Mouse (Mus musculus): ENCODE data around the gene Sec31b. TPM values are rescaled to one million over a fixed set of nuclear protein-coding genes. Genes with fewer than 3 reads are reported as not detected.

Gene Sec31b
- polyA plus RNA-seq, 1 experiment = 1.3 TPM

DNA sequence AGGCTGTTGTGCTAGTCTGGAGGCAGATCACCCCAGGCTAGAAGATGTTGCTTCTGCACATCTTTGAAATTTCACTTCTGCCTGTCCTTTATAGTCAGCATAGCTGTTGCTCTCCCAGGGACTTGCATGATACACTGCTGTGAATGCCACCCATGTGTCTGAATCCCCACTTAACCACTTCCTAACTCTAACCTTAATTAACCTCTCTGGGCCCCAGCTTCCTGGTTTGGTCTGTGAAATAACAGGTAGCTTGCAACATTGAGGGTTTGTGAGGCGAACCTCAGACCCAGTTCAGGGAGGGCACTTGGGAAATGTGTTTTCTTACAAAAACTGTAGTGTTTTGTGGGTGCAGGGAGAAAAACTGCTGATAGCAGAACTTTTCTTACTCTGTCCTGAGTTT lies 32.4 kb upstream of the Sec31b start:
- TF ChIP-seq CTCF (IDR thresholded peaks at IDR 0.05; ENCODE audit: control insufficient read depth, insufficient read depth, low read length) (no peak), POLR2A (IDR thresholded peaks at IDR 0.05; ENCODE audit: borderline replicate concordance, control insufficient read depth, low read depth, low read length) (no peak)
- peaks cover 4% of the 10 kb centered on the region for H3K4me1 ChIP-seq (ENCODE audit: control insufficient read depth, insufficient read depth, low read length)
- no peak overlapping the region for H3K4me3 ChIP-seq (replicated peaks; ENCODE audit: control insufficient read depth, low read depth, low read length)
- 0% methylated on average over 1 of the region's 1 CpGs for WGBS
- no peak overlapping the region for H3K27ac ChIP-seq (ENCODE audit: control insufficient read depth, insufficient read depth, low read depth, low read length, poor library complexity)

DNA sequence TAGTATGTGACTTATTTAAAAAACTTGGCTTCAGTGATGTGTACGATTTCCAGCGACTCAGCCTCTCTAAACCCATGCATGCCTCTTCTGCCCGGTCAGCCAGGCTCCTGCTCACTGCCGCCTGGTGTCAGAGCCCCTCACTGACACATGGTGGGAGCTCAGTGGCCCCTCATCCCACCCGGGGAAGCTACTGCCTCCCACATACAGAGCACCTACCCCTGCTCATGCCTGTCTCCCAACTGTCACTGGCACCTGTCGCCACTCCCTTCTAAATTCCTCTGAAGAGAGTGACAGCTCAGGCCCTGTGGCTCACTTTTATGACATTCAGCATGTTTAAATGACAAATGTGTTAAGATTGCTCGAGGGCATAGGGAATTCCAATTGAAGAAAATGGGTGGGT lies 30.6 kb upstream of the Sec31b start:
- WGBS = 86% methylated on average over 7 of the region's 7 CpGs
- Histone ChIP-seq H3K4me3 (replicated peaks; ENCODE audit: control insufficient read depth, low read depth, low read length) (no peak overlapping the region), H3K27ac (ENCODE audit: control insufficient read depth, insufficient read depth, low read depth, low read length, poor library complexity) (no peak overlapping the region), H3K4me1 (ENCODE audit: control insufficient read depth, insufficient read depth, low read length) (peaks cover 4% of the 10 kb centered on the region)
- TF ChIP-seq POLR2A (IDR thresholded peaks at IDR 0.05; ENCODE audit: borderline replicate concordance, control insufficient read depth, low read depth, low read length) (no peak), CTCF (IDR thresholded peaks at IDR 0.05; ENCODE audit: control insufficient read depth, insufficient read depth, low read length) (no peak)

DNA sequence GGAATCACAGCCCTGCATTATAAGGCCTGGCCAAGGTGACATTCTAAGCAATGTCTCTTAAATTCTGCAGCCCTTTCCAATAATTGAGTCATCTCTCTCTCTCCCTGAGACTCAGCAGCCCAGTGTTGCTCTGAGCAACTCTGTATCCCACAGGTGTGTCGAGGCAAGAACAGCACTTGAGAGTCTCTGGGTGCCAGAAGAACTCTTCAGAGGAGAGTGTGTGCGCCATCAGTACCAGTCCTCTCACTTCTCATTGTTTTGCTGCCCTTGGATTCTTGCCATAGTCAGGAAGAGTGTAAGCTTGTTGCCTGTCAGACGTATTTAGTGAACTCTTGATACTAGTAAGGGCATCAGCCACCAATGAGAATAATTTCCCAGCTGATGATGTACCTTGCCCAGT lies 22.1 kb upstream of the Sec31b start:
- Histone ChIP-seq H3K4me1 (ENCODE audit: control insufficient read depth, insufficient read depth, low read length) (no peaks in the 10 kb centered on the region; the same call in none of the 2 replicates), H3K4me3 (replicated peaks; ENCODE audit: control insufficient read depth, low read depth, low read length) (no peak overlapping the region), H3K27ac (ENCODE audit: control insufficient read depth, insufficient read depth, low read depth, low read length, poor library complexity) (no peak overlapping the region)
- 89% methylated on average over 3 of the region's 3 CpGs for WGBS
- TF ChIP-seq POLR2A (IDR thresholded peaks at IDR 0.05; ENCODE audit: borderline replicate concordance, control insufficient read depth, low read depth, low read length) (no peak), CTCF (IDR thresholded peaks at IDR 0.05; ENCODE audit: control insufficient read depth, insufficient read depth, low read length) (no peak)

DNA sequence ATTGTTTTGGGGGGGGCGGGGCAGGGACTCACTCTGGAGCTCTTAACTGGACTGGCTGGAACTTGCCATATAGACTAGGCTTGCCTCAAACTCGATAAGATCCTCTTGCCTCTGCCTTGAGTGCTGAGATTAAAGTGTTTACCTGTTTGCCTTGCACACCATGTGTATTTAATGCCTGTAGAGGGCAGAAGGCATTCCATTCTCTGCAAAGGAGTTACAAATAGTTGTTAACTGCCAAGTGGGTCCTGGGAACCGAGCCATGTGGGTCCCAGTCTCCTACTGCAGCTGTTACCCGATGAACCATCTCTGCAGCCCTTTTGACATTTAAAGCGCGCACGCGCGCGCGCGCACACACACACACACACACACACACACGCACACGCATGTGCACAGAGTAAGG lies 18.3 kb upstream of the Sec31b start:
- Histone ChIP-seq H3K4me3 (replicated peaks; ENCODE audit: control insufficient read depth, low read depth, low read length) (no peak overlapping the region), H3K4me1 (ENCODE audit: control insufficient read depth, insufficient read depth, low read length) (no peaks in the 10 kb centered on the region; the same call in 1 of the 2 replicates), H3K27ac (ENCODE audit: control insufficient read depth, insufficient read depth, low read depth, low read length, poor library complexity) (no peak overlapping the region)
- WGBS = 91% methylated on average over 14 of the region's 14 CpGs
- TF ChIP-seq POLR2A (IDR thresholded peaks at IDR 0.05; ENCODE audit: borderline replicate concordance, control insufficient read depth, low read depth, low read length) = no peak
- TF ChIP-seq CTCF (IDR thresholded peaks at IDR 0.05; ENCODE audit: control insufficient read depth, insufficient read depth, low read length) = no peak

DNA sequence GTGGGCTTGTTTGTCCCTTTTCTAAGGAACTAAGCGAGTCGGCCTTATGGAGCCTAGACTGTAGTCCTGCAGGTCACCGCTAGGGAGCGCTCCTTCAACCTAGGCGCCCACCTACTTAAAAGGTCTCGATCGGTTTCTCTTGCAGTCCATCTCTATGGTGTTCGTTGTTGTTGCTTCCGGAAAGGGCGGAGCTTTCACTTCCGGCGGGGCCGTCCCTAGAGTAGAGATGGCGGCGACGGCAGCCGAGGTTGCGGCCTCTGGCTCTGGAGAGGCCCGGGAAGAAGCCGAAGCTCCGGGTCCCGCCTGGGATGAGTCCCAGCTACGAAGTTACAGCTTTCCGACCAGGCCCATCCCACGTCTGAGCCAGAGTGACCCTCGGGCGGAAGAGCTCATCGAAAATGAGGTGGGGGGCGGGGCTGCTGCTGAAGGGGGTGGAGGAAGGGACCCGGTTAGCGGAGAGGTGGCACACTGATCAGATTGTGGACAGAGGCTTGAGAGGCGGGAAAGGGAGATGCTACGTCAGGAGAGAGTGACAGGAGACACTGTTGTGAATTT lies 17.1 kb upstream of the Sec31b start, which contains the start of gene Hif1an:
Gene Hif1an, plus strand, starts transcription at position 199 of the 555 bp plus-strand sequence.
- under 1% methylated on average over 33 of the region's 33 CpGs for WGBS
- peak within 1 kb of the TSS; percentile 69 for H3K4me3 ChIP-seq (replicated peaks; ENCODE audit: control insufficient read depth, low read depth, low read length)
- peak within 1 kb of the TSS; percentile 36; the same call in 1 of the 2 replicates for H3K27ac ChIP-seq (ENCODE audit: control insufficient read depth, insufficient read depth, low read depth, low read length, poor library complexity)
- peak; percentile 93 for TF ChIP-seq CTCF (IDR thresholded peaks at IDR 0.05; ENCODE audit: control insufficient read depth, insufficient read depth, low read length)
- peak; percentile 73; the same call in 1 of the 2 replicates for TF ChIP-seq POLR2A (IDR thresholded peaks at IDR 0.05; ENCODE audit: borderline replicate concordance, control insufficient read depth, low read depth, low read length)
- H3K4me1 ChIP-seq (ENCODE audit: control insufficient read depth, insufficient read depth, low read length) = no peaks in the 10 kb centered on the region; the same call in 1 of the 2 replicates

DNA sequence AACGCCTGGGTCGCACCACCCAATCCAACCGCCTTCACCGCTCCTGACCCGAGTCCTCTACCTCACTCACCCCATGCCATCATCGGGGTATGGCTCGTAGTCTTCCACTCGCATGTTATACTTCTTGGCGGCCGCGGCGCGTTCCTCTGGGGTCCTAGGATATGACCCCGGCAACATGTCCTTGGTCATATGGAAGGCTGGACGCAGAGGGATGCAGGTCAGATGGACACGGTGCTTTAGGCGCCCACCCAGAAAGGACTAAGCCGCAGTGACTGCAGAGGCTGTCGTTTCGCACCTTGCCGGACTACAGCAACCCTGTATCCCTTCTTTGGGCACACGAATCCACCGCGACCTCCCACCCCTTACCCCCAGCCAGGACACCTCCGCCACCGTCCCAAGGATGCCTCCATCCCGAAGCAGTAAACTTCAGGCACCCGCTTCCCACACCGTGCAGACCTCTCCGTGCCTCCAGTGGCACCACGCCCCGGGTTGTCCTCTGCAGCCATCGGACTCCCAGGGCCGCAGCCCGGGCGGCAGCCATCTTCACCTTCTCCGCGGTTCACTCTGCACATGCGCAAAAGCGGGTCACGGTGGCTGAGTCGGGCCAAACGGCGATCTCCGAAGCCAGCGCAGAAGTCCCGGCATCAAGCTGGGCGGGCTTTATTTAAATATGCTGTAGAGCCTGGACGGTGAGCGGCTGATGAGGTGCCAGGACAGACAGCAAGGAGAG lies 9.4 kb upstream of the Sec31b start, which contains the start of gene Ndufb8:
Gene Ndufb8, minus strand, starts transcription at position 580 of the 730 bp plus-strand sequence.
- H3K4me3 ChIP-seq (replicated peaks; ENCODE audit: control insufficient read depth, low read depth, low read length) = peak within 1 kb of the TSS; percentile 98
- peak; percentile 91; the same call in 1 of the 2 replicates for TF ChIP-seq POLR2A (IDR thresholded peaks at IDR 0.05; ENCODE audit: borderline replicate concordance, control insufficient read depth, low read depth, low read length)
- TF ChIP-seq CTCF (IDR thresholded peaks at IDR 0.05; ENCODE audit: control insufficient read depth, insufficient read depth, low read length) = peak; percentile 25; the same call in 1 of the 2 replicates
- peak within 1 kb of the TSS; percentile 32; the same call in 1 of the 2 replicates for H3K27ac ChIP-seq (ENCODE audit: control insufficient read depth, insufficient read depth, low read depth, low read length, poor library complexity)
- under 1% methylated on average over 50 of the region's 50 CpGs for WGBS
- no peaks in the 10 kb centered on the region for H3K4me1 ChIP-seq (ENCODE audit: control insufficient read depth, insufficient read depth, low read length)

DNA sequence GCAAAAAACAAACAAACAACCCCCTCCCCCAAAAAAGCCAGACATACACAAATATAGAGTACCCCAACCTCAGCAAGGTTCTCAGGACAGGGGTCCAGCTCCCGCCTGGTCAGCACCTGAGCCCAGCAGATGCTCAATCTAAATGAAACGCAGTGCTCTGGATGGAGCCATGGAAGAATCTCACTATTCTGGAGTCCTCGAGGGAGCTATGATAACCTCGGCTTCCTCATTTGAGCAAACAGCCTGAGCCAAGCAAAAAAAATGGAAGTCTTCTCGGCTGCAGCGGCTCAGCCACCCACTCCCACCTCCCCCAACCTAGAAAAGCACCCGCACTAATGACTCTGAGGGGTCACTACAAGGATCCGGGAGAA lies 8.8 kb upstream of the Sec31b start:
- Histone ChIP-seq H3K4me3 (replicated peaks; ENCODE audit: control insufficient read depth, low read depth, low read length) (peak overlapping the region; percentile 98), H3K4me1 (ENCODE audit: control insufficient read depth, insufficient read depth, low read length) (no peaks in the 10 kb centered on the region), H3K27ac (ENCODE audit: control insufficient read depth, insufficient read depth, low read depth, low read length, poor library complexity) (peak overlapping the region; percentile 32; the same call in 1 of the 2 replicates)
- no peak for TF ChIP-seq POLR2A (IDR thresholded peaks at IDR 0.05; ENCODE audit: borderline replicate concordance, control insufficient read depth, low read depth, low read length)
- no peak for TF ChIP-seq CTCF (IDR thresholded peaks at IDR 0.05; ENCODE audit: control insufficient read depth, insufficient read depth, low read length)
- 3% methylated on average over 8 of the region's 8 CpGs for WGBS

DNA sequence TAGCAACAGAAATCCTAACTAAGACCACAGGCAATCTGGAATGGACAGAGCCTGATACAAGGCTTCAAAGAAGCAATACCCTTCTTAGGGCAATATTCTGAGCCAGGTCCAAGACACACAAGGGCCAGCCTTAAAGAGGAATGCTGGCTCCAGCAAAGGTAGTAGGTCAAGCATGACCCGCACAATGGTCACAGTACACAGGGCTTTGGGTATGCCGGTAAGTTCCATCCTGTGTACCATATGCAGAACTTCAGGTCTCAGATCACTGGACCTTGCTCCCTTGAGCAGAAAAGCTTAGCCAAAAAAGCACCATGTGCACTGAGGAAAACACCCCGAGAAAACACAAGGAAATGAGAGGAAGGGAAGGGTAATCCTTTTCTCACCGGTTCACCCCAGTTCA lies 7.6 kb upstream of the Sec31b start:
- no peaks in the 10 kb centered on the region for H3K4me1 ChIP-seq (ENCODE audit: control insufficient read depth, insufficient read depth, low read length)
- TF ChIP-seq CTCF (IDR thresholded peaks at IDR 0.05; ENCODE audit: control insufficient read depth, insufficient read depth, low read length) (no peak), POLR2A (IDR thresholded peaks at IDR 0.05; ENCODE audit: borderline replicate concordance, control insufficient read depth, low read depth, low read length) (no peak)
- no peak overlapping the region for H3K4me3 ChIP-seq (replicated peaks; ENCODE audit: control insufficient read depth, low read depth, low read length)
- H3K27ac ChIP-seq (ENCODE audit: control insufficient read depth, insufficient read depth, low read depth, low read length, poor library complexity) = no peak overlapping the region
- WGBS = 90% methylated on average over 4 of the region's 4 CpGs
